Comparison of ENCODE assay signal across 16 mouse cellular contexts in the genomic region with DNA sequence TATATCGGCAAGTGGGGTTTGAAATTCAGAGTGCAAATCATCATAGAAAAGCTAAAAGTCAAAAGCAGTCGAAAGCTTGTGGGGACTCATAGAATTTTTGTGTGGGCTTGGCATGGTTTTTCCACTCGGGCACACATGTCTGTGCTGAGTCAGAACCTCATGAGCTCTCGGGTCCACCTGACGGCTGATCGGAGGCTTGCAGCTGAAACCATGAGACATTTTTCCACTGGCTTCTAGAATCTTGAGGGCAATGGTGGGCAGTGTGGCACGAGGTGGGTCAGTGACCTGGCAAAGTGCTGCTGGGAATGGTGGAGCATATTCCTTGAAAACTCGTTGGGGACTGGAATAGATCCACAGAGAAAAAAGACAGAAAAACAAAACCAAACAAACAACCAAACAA.
"Had no signal": no experiment of that assay in that cellular context is flagged by ENCODE, and none has a peak within 500 bp of the region (broad histone marks: within the 10 kb centered on the region; RNA-seq: fewer than 3 reads in every experiment).

No protein-coding gene starts in this region.

- DNase-seq: kidney, adult 8-10 months; kidney, postnatal 10 days; layer of hippocampus, adult 9-11 months; liver, embryonic 13.5 days; lung, adult 2 months; lung, postnatal 14 days; lung, postnatal 4 days; thymus, adult 18-20 months; thymus, postnatal 36 days had no signal

- H3K9me3 ChIP-seq: kidney, embryonic 15.5 days; liver, embryonic 13.5 days; midbrain, embryonic 12.5 days; midbrain, embryonic 15.5 days; neural tube, embryonic 12.5 days; neural tube, embryonic 15.5 days; stomach, embryonic 15.5 days had no signal

- H3K27me3 ChIP-seq: kidney, embryonic 15.5 days; liver, embryonic 13.5 days; midbrain, embryonic 12.5 days; midbrain, embryonic 15.5 days; neural tube, embryonic 12.5 days; neural tube, embryonic 15.5 days; stomach, embryonic 15.5 days had no signal

- H3K27ac ChIP-seq: left cerebral cortex, adult 2 months; liver, embryonic 13.5 days; midbrain, embryonic 12.5 days; midbrain, embryonic 15.5 days; neural tube, embryonic 12.5 days; neural tube, embryonic 15.5 days had no signal

- H3K9ac ChIP-seq: kidney, embryonic 15.5 days; liver, embryonic 13.5 days; midbrain, embryonic 12.5 days; midbrain, embryonic 15.5 days; neural tube, embryonic 12.5 days; neural tube, embryonic 15.5 days; stomach, embryonic 15.5 days had no signal

- H3K4me2 ChIP-seq: kidney, embryonic 15.5 days; liver, embryonic 13.5 days; midbrain, embryonic 12.5 days; midbrain, embryonic 15.5 days; neural tube, embryonic 12.5 days; neural tube, embryonic 15.5 days; stomach, embryonic 15.5 days had no signal

- H3K36me3 ChIP-seq: kidney, embryonic 15.5 days; liver, embryonic 13.5 days; midbrain, embryonic 12.5 days; midbrain, embryonic 15.5 days; neural tube, embryonic 12.5 days; neural tube, embryonic 15.5 days; stomach, embryonic 15.5 days had no signal

- ATAC-seq: midbrain, embryonic 15.5 days had no signal

- H3K4me3 ChIP-seq: kidney, embryonic 15.5 days; left cerebral cortex, adult 2 months; liver, embryonic 13.5 days; midbrain, embryonic 12.5 days; midbrain, embryonic 15.5 days; neural tube, embryonic 12.5 days; neural tube, embryonic 15.5 days; stomach, embryonic 15.5 days had no signal

- H3K4me1 ChIP-seq: liver, embryonic 13.5 days; midbrain, embryonic 12.5 days; midbrain, embryonic 15.5 days; neural tube, embryonic 12.5 days; neural tube, embryonic 15.5 days had no signal
